Mouse (Mus musculus): ENCODE measurements at regions not wholly inside any gene's neighbourhood (a gene's known extent, or its start where the extent isn't known, plus 50 kb on each side); places are given as distances from the start of the nearest gene placed in this dataset.

DNA sequence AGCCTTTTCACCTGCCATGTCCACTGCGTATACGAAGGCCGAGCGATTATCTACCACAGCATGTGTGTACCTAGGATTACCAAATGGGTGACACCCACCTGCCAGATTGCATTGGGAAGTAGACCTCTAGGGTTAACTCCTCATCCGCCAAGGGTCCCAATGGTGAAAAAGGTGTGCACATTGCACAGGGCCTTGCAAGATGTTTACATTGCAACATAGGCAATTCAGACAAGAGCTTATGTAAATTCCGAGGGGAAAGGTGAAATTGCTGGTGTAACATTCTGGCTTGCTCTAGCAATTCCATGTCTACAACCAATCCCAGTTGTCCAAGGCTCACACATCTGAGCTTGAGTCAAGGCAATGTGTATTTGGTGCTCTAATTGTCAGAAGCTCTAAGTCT lies 245.7 kb downstream of the Rsl24d1 start:
- H3K27ac ChIP-seq (ENCODE audit: low read length): no peak overlapping the region
- H3K36me3 ChIP-seq (ENCODE audit: control insufficient read depth, insufficient read depth, low read length): no peaks in the 10 kb centered on the region
- no peaks in the 10 kb centered on the region for H3K4me1 ChIP-seq (replicated peaks; ENCODE audit: control insufficient read depth, insufficient read depth, low read length)
- H3K9me3 ChIP-seq (ENCODE audit: control insufficient read depth, low read length): no peaks in the 10 kb centered on the region
- H3K27me3 ChIP-seq (ENCODE audit: control insufficient read depth, insufficient read depth, low read depth, low read length): no peaks in the 10 kb centered on the region
- 80% methylated on average over 6 of the region's 6 CpGs for WGBS
- ATAC-seq (ENCODE audit: low read depth): peak; percentile 23; the same call in 1 of the 2 replicates
- H3K4me3 ChIP-seq (ENCODE audit: low read length): no peak overlapping the region
- no peak overlapping the region for H3K4me2 ChIP-seq (ENCODE audit: low read depth, low read length)
- H3K9ac ChIP-seq (ENCODE audit: low read length): no peak overlapping the region

DNA sequence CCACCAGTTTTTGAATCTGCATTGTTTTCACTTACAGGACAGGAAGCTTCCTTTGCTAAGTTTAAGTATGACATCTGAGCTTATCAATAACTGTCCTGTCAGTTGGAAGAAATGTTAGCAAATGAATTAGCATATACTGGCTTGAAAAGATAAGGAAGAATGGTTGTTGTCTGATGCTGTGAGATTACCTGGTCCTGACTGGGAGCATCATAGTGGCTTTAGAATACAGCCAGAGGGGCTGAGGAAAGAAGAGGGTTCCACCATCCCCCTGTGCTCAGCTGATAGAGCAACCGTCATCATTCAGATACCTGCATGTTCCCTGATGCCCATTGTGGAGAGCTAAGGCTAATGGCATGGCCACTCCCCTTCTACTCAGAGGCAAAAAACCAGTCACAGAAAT lies 267.5 kb downstream of the Rsl24d1 start:
- Histone ChIP-seq H3K9ac (ENCODE audit: low read length) (no peak overlapping the region), H3K27me3 (ENCODE audit: control insufficient read depth, insufficient read depth, low read depth, low read length) (no peaks in the 10 kb centered on the region), H3K27ac (ENCODE audit: low read length) (no peak overlapping the region), H3K36me3 (ENCODE audit: control insufficient read depth, insufficient read depth, low read length) (no peaks in the 10 kb centered on the region), H3K4me1 (replicated peaks; ENCODE audit: control insufficient read depth, insufficient read depth, low read length) (no peaks in the 10 kb centered on the region), H3K4me3 (ENCODE audit: low read length) (no peak overlapping the region), H3K4me2 (ENCODE audit: low read depth, low read length) (no peak overlapping the region), H3K9me3 (ENCODE audit: control insufficient read depth, low read length) (no peaks in the 10 kb centered on the region)
- WGBS: 74% methylated on average over 1 of the region's 1 CpGs
- ATAC-seq (ENCODE audit: low read depth): no peak

DNA sequence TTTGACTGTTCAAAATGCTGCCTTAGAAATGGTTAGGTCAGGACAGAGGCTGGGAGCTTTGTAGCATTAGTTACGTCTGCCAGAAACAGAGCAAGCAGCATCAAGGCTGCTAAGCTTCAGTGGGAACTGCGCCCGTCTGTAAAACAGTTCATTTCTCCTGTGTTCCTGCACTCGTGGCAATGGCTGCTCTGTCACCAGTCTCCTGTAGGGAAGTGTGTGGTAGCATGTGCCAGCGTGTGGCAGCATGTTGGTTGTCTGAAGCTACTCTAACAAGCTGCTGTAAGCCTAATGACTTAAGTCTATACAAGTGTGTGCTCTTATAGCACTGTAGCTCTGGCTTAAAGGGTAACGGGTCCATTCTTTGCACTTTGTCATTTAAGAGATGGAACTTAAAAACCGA lies 278.8 kb downstream of the Rsl24d1 start:
- H3K4me3 ChIP-seq (ENCODE audit: low read length): no peak overlapping the region
- WGBS: 66% methylated on average over 7 of the region's 7 CpGs
- no peak overlapping the region for H3K9ac ChIP-seq (ENCODE audit: low read length)
- no peaks in the 10 kb centered on the region for H3K9me3 ChIP-seq (ENCODE audit: control insufficient read depth, low read length)
- H3K4me1 ChIP-seq (replicated peaks; ENCODE audit: control insufficient read depth, insufficient read depth, low read length): no peaks in the 10 kb centered on the region
- H3K4me2 ChIP-seq (ENCODE audit: low read depth, low read length): no peak overlapping the region
- H3K36me3 ChIP-seq (ENCODE audit: control insufficient read depth, insufficient read depth, low read length): no peaks in the 10 kb centered on the region
- H3K27ac ChIP-seq (ENCODE audit: low read length): no peak overlapping the region
- H3K27me3 ChIP-seq (ENCODE audit: control insufficient read depth, insufficient read depth, low read depth, low read length): no peaks in the 10 kb centered on the region
- no peak for ATAC-seq (ENCODE audit: low read depth)

DNA sequence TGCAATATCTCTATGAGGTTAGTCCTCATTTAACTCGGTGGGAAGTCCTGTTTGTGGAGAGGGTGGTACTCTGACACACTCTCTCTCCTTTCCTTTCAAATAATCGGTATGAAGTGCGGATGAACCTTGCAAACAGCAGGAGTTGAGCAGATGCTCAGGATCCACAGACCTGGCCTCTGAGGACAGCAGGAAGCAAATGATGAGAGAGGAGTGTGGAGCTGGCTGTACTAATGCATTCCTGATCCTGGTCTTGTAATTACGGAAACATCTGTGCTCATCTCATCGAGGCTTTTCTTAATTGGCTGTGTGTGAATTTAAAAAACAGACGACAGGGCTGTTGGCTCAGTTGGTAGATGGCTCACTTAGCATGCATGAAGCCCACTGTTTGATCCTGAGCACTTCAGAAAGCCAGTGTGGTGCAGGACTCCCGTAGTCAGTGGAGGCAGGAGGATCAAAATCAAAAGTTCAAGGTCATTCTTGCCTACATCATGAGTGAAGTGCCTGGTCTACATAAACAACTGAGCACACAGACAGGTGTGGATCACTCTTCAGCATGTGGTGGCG lies 300.2 kb downstream of the Rsl24d1 start:
- H3K9me3 ChIP-seq (ENCODE audit: control insufficient read depth, low read length): no peaks in the 10 kb centered on the region
- ATAC-seq (ENCODE audit: low read depth): no peak
- H3K4me3 ChIP-seq (ENCODE audit: low read length): no peak overlapping the region
- no peaks in the 10 kb centered on the region for H3K36me3 ChIP-seq (ENCODE audit: control insufficient read depth, insufficient read depth, low read length)
- H3K27me3 ChIP-seq (ENCODE audit: control insufficient read depth, insufficient read depth, low read depth, low read length): no peaks in the 10 kb centered on the region
- no peak overlapping the region for H3K27ac ChIP-seq (ENCODE audit: low read length)
- H3K4me1 ChIP-seq (replicated peaks; ENCODE audit: control insufficient read depth, insufficient read depth, low read length): no peaks in the 10 kb centered on the region
- 65% methylated on average over 8 of the region's 8 CpGs for whole genome bisulfite sequencing
- no peak overlapping the region for H3K4me2 ChIP-seq (ENCODE audit: low read depth, low read length)
- H3K9ac ChIP-seq (ENCODE audit: low read length): no peak overlapping the region

DNA sequence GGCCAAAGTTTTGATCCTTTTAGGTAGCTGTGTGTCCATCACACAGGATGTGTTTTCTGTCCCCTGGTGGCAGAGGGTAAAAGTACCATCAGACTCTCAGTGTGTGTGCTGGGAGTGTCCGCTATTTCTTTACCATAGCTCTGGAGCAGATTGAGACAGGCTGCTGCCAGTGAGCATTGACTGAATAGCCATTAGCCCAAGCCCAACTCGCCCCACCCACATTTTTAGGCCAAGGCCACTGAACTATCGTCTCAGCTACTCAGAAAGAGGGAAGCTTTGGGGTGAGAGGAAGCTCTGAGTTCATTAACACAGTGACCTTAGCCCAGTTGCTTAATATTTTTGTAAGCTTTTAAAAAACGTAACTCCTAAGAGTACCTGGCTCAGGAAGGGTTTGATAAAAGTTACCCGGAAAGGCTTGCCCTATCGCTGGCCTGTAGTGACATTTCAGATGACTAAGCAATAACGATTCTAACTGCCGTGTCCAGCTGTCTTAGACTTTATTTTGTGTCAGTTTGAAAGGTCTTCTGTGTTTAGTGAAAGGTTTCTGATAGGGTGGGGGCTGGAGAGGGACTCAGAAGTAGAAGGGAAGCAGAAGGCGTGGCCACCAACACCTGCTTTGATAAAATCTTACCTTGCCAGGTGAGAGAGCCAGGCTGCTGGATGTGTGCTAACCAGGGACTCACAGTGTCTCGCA lies 303.0 kb downstream of the Rsl24d1 start:
- H3K9ac ChIP-seq (ENCODE audit: low read length): no peak overlapping the region
- H3K36me3 ChIP-seq (ENCODE audit: control insufficient read depth, insufficient read depth, low read length): no peaks in the 10 kb centered on the region
- no peak overlapping the region for H3K27ac ChIP-seq (ENCODE audit: low read length)
- H3K4me1 ChIP-seq (replicated peaks; ENCODE audit: control insufficient read depth, insufficient read depth, low read length): no peaks in the 10 kb centered on the region
- 73% methylated on average over 10 of the region's 10 CpGs for WGBS
- no peak overlapping the region for H3K4me2 ChIP-seq (ENCODE audit: low read depth, low read length)
- H3K4me3 ChIP-seq (ENCODE audit: low read length): no peak overlapping the region
- no peak for ATAC-seq (ENCODE audit: low read depth)
- H3K27me3 ChIP-seq (ENCODE audit: control insufficient read depth, insufficient read depth, low read depth, low read length): no peaks in the 10 kb centered on the region
- H3K9me3 ChIP-seq (ENCODE audit: control insufficient read depth, low read length): no peaks in the 10 kb centered on the region
